Mouse (Mus musculus): ENCODE results near the gene Ttc28. TPM values are rescaled to one million over a fixed set of nuclear protein-coding genes. Genes with fewer than 3 reads are reported as not detected.

Ttc28 gene
- total and polyA plus RNA-seq, 3 experiments = 0.21 to 0.89 (median 0.28) TPM

- H3K4me1 ChIP-seq (ENCODE audit: control insufficient read depth in 1 of 2, insufficient read depth in 2 of 2) = peaks cover 0 to 7% of the 10 kb centered on the region in 2 experiments; a peak in 1 of 4 replicates
- no peaks in the 10 kb centered on the region for H3K27me3 ChIP-seq (replicated peaks)
- in situ Hi-C loops (cut with MboI; ENCODE audit: low pct_ligation_motif_present, low pct_unique_long_range_greater_than_20kb, low sequenced_read_pairs) (no loop called here), dilution Hi-C loops (cut with MboI; ENCODE audit: extremely low pct_ligation_motif_present, extremely low pct_unique_long_range_greater_than_20kb, low sequenced_read_pairs) (no loop called here)
- no peaks in the 10 kb centered on the region for H3K79me2 ChIP-seq (replicated peaks; ENCODE audit: control insufficient read depth, extremely low read depth, insufficient read depth, poor library complexity, severe bottlenecking)
- DNase-seq (ENCODE audit: extremely low read depth) = no peak
- no peak for TF ChIP-seq MAX (IDR thresholded peaks at IDR 0.05; ENCODE audit: low read length)
- TF ChIP-seq USF1 (IDR thresholded peaks at IDR 0.05; ENCODE audit: low read depth, low read length) = no peak
- TF ChIP-seq E2F4 (IDR thresholded peaks at IDR 0.05; ENCODE audit: insufficient replicate concordance, low read depth, low read length) = no peak
- TF ChIP-seq CTCF (conservative IDR thresholded peaks at IDR 0.05 in 1 of 2, IDR thresholded peaks at IDR 0.05 in 1 of 2; ENCODE audit: low read depth in 2 of 2, low read length in 2 of 2) = no peak
- no peak for TF ChIP-seq JUN (IDR thresholded peaks at IDR 0.05; ENCODE audit: insufficient read depth, low read depth, low read length)
- no peak for TF ChIP-seq PAX5 (IDR thresholded peaks at IDR 0.05; ENCODE audit: low read length)
- no peak for TF ChIP-seq POLR2AphosphoS2 (IDR thresholded peaks at IDR 0.05; ENCODE audit: low read depth, low read length)
- TF ChIP-seq TBP (conservative IDR thresholded peaks at IDR 0.05; ENCODE audit: low read depth, low read length) = no peak
- no peak for TF ChIP-seq KAT2A (IDR thresholded peaks at IDR 0.05; ENCODE audit: insufficient replicate concordance, low read length)
- H3K4me3 ChIP-seq (replicated peaks in 1 of 3; ENCODE audit: low read depth in 2 of 3, low read length in 2 of 3, poor library complexity in 1 of 3) = no peak overlapping the region
- no peak overlapping the region for H3K27ac ChIP-seq (ENCODE audit: insufficient read depth, low read depth)
- no peaks in the 10 kb centered on the region for H3K36me3 ChIP-seq (replicated peaks in 1 of 2; ENCODE audit: control insufficient read depth in 1 of 2, insufficient read depth in 1 of 2, low read length in 1 of 2)
- H3K9ac ChIP-seq (ENCODE audit: insufficient read depth, low read depth) = no peak overlapping the region
- no peak overlapping the region for H3K4me2 ChIP-seq (ENCODE audit: insufficient read depth, low read depth, poor library complexity, severe bottlenecking)
- no peaks in the 10 kb centered on the region for H3K9me3 ChIP-seq (replicated peaks; ENCODE audit: low read length)
Observed at GRCm38 (mm10) chr5:111033489-111033888, 153.9 kb downstream of the Ttc28 start.

- Histone ChIP-seq H3K4me3 (replicated peaks in 1 of 3; ENCODE audit: low read depth in 2 of 3, low read length in 2 of 3, poor library complexity in 1 of 3) (no peak overlapping the region), H3K79me2 (replicated peaks; ENCODE audit: control insufficient read depth, extremely low read depth, insufficient read depth, poor library complexity, severe bottlenecking) (no peaks in the 10 kb centered on the region), H3K27ac (ENCODE audit: insufficient read depth, low read depth) (no peak overlapping the region), H3K4me2 (ENCODE audit: insufficient read depth, low read depth, poor library complexity, severe bottlenecking) (no peak overlapping the region), H3K4me1 (ENCODE audit: control insufficient read depth in 1 of 2, insufficient read depth in 2 of 2) (peaks cover 0 to 7% of the 10 kb centered on the region in 2 experiments; a peak in 1 of 4 replicates), H3K36me3 (replicated peaks in 1 of 2; ENCODE audit: control insufficient read depth in 1 of 2, insufficient read depth in 1 of 2, low read length in 1 of 2) (no peaks in the 10 kb centered on the region), H3K9ac (ENCODE audit: insufficient read depth, low read depth) (no peak overlapping the region), H3K9me3 (replicated peaks; ENCODE audit: low read length) (no peaks in the 10 kb centered on the region), H3K27me3 (replicated peaks) (no peaks in the 10 kb centered on the region)
- dilution Hi-C loops (cut with MboI; ENCODE audit: extremely low pct_ligation_motif_present, extremely low pct_unique_long_range_greater_than_20kb, low sequenced_read_pairs) = no loop called here
- TF ChIP-seq ZC3H11A (IDR thresholded peaks at IDR 0.05; ENCODE audit: low read depth, low read length) (no peak), PAX5 (IDR thresholded peaks at IDR 0.05; ENCODE audit: low read length) (no peak), SIN3A (IDR thresholded peaks at IDR 0.05; ENCODE audit: low read length) (no peak), UBTF (IDR thresholded peaks at IDR 0.05; ENCODE audit: low read depth, low read length) (no peak)
- in situ Hi-C loops (cut with MboI; ENCODE audit: low pct_ligation_motif_present, low pct_unique_long_range_greater_than_20kb, low sequenced_read_pairs) = no loop called here
- DNase-seq (ENCODE audit: extremely low read depth) = no peak
Observed at GRCm38 (mm10) chr5:111037123-111037748, 157.6 kb downstream of the Ttc28 start.

GRCm38 (mm10) chr5:111039771-111040170, 160.2 kb downstream of the Ttc28 start:
- H3K9ac ChIP-seq (ENCODE audit: insufficient read depth, low read depth) = no peak overlapping the region
- TF ChIP-seq ETS1 (conservative IDR thresholded peaks at IDR 0.05; ENCODE audit: low read depth, low read length) (no peak), CHD1 (IDR thresholded peaks at IDR 0.05; ENCODE audit: low read depth, low read length) (no peak), JUN (IDR thresholded peaks at IDR 0.05; ENCODE audit: insufficient read depth, low read depth, low read length) (no peak), CHD2 (IDR thresholded peaks at IDR 0.05; ENCODE audit: low read length) (no peak), ELF1 (IDR thresholded peaks at IDR 0.05; ENCODE audit: low read depth, low read length) (no peak), GABPA (IDR thresholded peaks at IDR 0.05; ENCODE audit: insufficient replicate concordance, low read depth, low read length) (no peak), POLR2A (IDR thresholded peaks at IDR 0.05; ENCODE audit: low read depth, low read length) (no peak), TBP (conservative IDR thresholded peaks at IDR 0.05; ENCODE audit: low read depth, low read length) (no peak), SMC3 (IDR thresholded peaks at IDR 0.05; ENCODE audit: low read depth, low read length) (no peak), NELFE (IDR thresholded peaks at IDR 0.05; ENCODE audit: low read depth, low read length) (no peak), RCOR1 (conservative IDR thresholded peaks at IDR 0.05; ENCODE audit: low read depth, low read length) (no peak), MEF2A (IDR thresholded peaks at IDR 0.05; ENCODE audit: borderline replicate concordance, low read depth, low read length) (no peak), MAZ (IDR thresholded peaks at IDR 0.05; ENCODE audit: low read depth, low read length) (no peak), ZC3H11A (IDR thresholded peaks at IDR 0.05; ENCODE audit: low read depth, low read length) (no peak), ZMIZ1 (IDR thresholded peaks at IDR 0.05; ENCODE audit: low read depth, low read length) (no peak), ZKSCAN1 (IDR thresholded peaks at IDR 0.05; ENCODE audit: borderline replicate concordance, low read depth, low read length) (no peak)

More at GRCm38 (mm10) chr5:111039771-111040170, 160.2 kb downstream of the Ttc28 start:
- no peaks in the 10 kb centered on the region for H3K27me3 ChIP-seq (replicated peaks)
- H3K9me3 ChIP-seq (replicated peaks; ENCODE audit: low read length) = no peaks in the 10 kb centered on the region
- H3K27ac ChIP-seq (ENCODE audit: insufficient read depth, low read depth) = no peak overlapping the region
- no peak for DNase-seq (ENCODE audit: extremely low read depth)
- H3K79me2 ChIP-seq (replicated peaks; ENCODE audit: control insufficient read depth, extremely low read depth, insufficient read depth, poor library complexity, severe bottlenecking) = no peaks in the 10 kb centered on the region
- no peak overlapping the region for H3K4me3 ChIP-seq (replicated peaks in 1 of 3; ENCODE audit: low read depth in 2 of 3, low read length in 2 of 3, poor library complexity in 1 of 3)
- H3K36me3 ChIP-seq (replicated peaks in 1 of 2; ENCODE audit: control insufficient read depth in 1 of 2, insufficient read depth in 1 of 2, low read length in 1 of 2) = no peaks in the 10 kb centered on the region
- dilution Hi-C loops (cut with MboI; ENCODE audit: extremely low pct_ligation_motif_present, extremely low pct_unique_long_range_greater_than_20kb, low sequenced_read_pairs) (no loop called here), in situ Hi-C loops (cut with MboI; ENCODE audit: low pct_ligation_motif_present, low pct_unique_long_range_greater_than_20kb, low sequenced_read_pairs) (no loop called here)
- peaks cover 0 to 7% of the 10 kb centered on the region in 2 experiments; a peak in 1 of 4 replicates for H3K4me1 ChIP-seq (ENCODE audit: control insufficient read depth in 1 of 2, insufficient read depth in 2 of 2)
- H3K4me2 ChIP-seq (ENCODE audit: insufficient read depth, low read depth, poor library complexity, severe bottlenecking) = no peak overlapping the region

Data from CH12.LX (cell line).